Mouse (Mus musculus) testis, adult 2 months (tissue): ENCODE data around the gene H60b.
"Not testable (repeated sequence)": the region's sequence is repeated elsewhere in the genome, so short reads cannot be mapped to it uniquely, and the experiment has no call there.

ENCODE experiments used
- CTCF ChIP-seq: fragments of 200-500 bp; IDR thresholded peaks from 2 replicates; pipeline ENCODE4 v1.5.1; 2012; ENCODE audit warnings: low read depth, mild to moderate bottlenecking, inconsistent platforms, low read length, moderate library complexity; ENCODE audit not compliant: control insufficient read depth, insufficient read depth, insufficient replicate concordance
- POLR2A ChIP-seq: fragments of 200-500 bp; IDR thresholded peaks from 2 replicates; pipeline ENCODE4 v1.6.1; 2012; ENCODE audit warnings: low read depth, mild to moderate bottlenecking, inconsistent platforms, low read length, moderate library complexity; ENCODE audit not compliant: control insufficient read depth

GRCm38 (mm10) chr10:22202784-22203583, 44.6 kb downstream of the H60b start:
- not testable (repeated sequence) for TF ChIP-seq POLR2A, CTCF
